Mouse (Mus musculus) megakaryocyte, embryonic 14.5 days (primary cell): ENCODE results near the gene Atp11c. TPM values are rescaled to one million over a fixed set of nuclear protein-coding genes. Genes with fewer than 3 reads are reported as not detected.

ENCODE experiments used
- H3K27me3 ChIP-seq: replicated peaks from 2 replicates; pipeline ENCODE3; 2012; ENCODE audit warnings: inconsistent platforms
- H3K36me3 ChIP-seq: replicated peaks from 2 replicates; pipeline ENCODE3; 2012; ENCODE audit warnings: low read length, inconsistent platforms, mixed read lengths
- H3K4me1 ChIP-seq: 2 replicates; pipeline ENCODE4 v1.6.1; 2012; ENCODE audit warnings: inconsistent platforms
- H3K4me3 ChIP-seq: replicated peaks from 2 replicates; pipeline ENCODE3; 2012; ENCODE audit warnings: moderate library complexity, mild to moderate bottlenecking, inconsistent platforms
- H3K9me3 ChIP-seq: 2 replicates; pipeline ENCODE4 v1.6.1; 2012; ENCODE audit warnings: inconsistent platforms
- FLI1 ChIP-seq: IDR thresholded peaks from 2 replicates; pipeline ENCODE4 v1.6.1; 2012; ENCODE audit warnings: low read length, inconsistent platforms, mixed read lengths
- GATA1 ChIP-seq: IDR thresholded peaks from 3 replicates; pipeline ENCODE4 v1.6.1; 2012; ENCODE audit warnings: mixed read lengths, low read length, inconsistent platforms, borderline replicate concordance
- polyA plus RNA-seq: library from polyadenylated mRNA; stranded (reverse); fragments of >175 nt; gene quantifications from 2 replicates; pipeline ENCODE4 v1.2.3, GENCODE M21; 2012; ENCODE audit warnings: low replicate concordance; ENCODE audit not compliant: insufficient read depth

Gene Atp11c
- polyA plus RNA-seq, result 0.17 and 0.27 TPM in 2 replicates

DNA sequence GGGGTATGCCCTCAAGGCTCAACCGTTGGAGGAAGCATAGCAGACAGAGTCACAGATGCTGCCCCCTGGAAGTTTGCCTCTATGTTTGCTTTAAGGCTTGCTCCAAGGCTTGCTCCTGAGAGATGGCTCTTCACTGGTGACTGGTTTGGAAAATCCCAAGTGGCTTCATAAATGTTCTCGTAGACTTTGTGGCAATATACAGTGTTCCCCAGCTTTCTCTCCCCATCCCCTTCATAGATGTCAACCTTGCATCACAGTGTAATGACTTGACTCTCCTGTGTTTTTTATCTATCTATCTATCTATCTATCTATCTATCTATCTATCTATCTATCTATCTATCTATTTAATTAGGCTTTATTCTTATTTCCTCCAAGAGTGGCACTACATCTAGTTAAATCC, at the start of gene Atp11c:
Atp11c (minus strand) TSS at position 101 of the 400 bp plus-strand sequence.
- no peaks in the 10 kb centered on the region for H3K36me3 ChIP-seq
- no peaks in the 10 kb centered on the region for H3K27me3 ChIP-seq
- H3K4me1 ChIP-seq, result no peaks in the 10 kb centered on the region
- no peak for TF ChIP-seq GATA1
- no peaks in the 10 kb centered on the region for H3K9me3 ChIP-seq
- H3K4me3 ChIP-seq, result no peak within 1 kb of the TSS

DNA sequence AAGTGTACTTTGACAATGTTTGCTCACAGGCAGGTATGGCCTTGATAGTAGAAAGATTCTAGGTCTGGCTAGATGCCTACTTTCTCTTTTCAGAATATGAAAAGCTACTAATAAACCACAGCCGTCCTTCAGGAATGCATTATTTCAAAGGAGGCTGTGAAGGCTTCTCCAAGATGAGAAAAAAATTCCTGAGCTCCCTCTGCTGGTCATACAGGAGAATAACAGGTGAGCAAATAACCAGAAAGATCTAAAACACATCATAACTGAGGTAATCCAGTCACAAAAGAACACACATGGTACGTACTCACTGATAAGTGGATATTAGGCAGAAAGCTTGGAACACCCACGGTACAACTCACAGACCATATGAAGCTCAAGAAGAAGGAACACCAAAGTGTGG, 16.7 kb upstream of the Atp11c start:
- Histone ChIP-seq H3K4me3 (no peak overlapping the region), H3K27me3 (no peaks in the 10 kb centered on the region), H3K4me1 (no peaks in the 10 kb centered on the region), H3K9me3 (no peaks in the 10 kb centered on the region), H3K36me3 (no peaks in the 10 kb centered on the region)
- TF ChIP-seq FLI1 (no peak), GATA1 (no peak)

DNA sequence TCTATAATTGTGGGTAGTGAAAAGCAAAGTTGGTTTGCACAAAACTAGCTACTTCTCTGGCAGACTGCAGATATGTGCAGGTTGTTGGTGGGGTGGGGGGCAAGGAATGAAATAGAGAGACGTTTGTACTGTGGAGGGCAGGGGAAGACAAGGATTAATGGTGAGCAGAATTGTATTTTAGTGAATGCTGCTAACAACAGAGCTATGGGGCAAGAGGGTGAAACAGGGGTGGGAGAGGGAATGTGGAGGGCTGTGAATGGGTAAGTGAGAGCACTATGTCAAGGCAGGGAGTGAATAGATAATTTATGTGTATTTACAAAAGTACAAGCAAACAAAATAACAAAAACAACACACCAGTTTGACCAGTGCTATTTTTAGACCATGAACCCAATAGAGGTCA, 22.0 kb downstream of the Atp11c start:
- TF ChIP-seq GATA1 (no peak), FLI1 (no peak)
- Histone ChIP-seq H3K9me3 (no peaks in the 10 kb centered on the region), H3K4me3 (no peak overlapping the region), H3K4me1 (no peaks in the 10 kb centered on the region), H3K36me3 (no peaks in the 10 kb centered on the region), H3K27me3 (no peaks in the 10 kb centered on the region)

DNA sequence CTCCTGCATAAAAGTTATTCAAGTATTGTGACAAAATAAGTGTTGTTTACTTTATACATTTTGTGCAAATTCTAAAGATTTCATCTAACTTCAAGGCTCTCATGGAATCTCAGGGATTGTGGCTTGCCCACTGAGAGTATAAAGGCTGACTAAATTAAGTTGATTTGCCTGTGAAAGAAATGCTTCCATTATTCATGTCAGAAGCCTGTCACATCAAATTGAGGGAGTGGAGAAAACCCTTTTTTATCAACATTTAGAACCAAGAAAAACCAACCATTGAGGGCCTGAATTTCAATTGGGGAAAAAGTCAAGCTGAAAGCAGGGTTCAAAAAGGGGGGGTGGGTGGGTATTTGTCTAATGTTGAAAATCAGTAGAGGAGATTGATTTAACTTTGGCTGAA, 23.5 kb downstream of the Atp11c start:
- Histone ChIP-seq H3K27me3 (peaks cover 2% of the 10 kb centered on the region), H3K9me3 (no peaks in the 10 kb centered on the region), H3K4me1 (no peaks in the 10 kb centered on the region), H3K4me3 (no peak overlapping the region), H3K36me3 (no peaks in the 10 kb centered on the region)
- no peak for TF ChIP-seq GATA1

DNA sequence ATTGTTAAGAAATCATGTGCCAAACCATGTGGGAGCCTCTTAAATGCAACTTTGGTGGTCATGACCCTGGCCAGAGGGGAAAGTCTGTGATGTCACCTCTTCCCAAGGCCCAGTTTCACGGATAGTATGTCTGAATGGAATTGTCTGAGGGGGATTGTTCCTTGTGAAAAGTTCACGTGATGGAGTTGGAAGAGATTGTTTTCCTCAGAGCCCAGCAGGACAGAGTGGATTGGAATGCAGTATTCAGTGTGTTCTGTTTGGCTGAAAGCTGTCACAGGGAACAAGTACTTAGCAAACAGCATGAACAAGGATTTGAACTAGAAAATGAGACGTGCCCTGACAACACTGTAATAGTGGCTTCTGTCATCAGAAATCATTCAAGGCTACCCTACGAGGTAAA, 37.3 kb downstream of the Atp11c start:
- Histone ChIP-seq H3K9me3 (no peaks in the 10 kb centered on the region), H3K4me1 (no peaks in the 10 kb centered on the region), H3K4me3 (no peak overlapping the region), H3K36me3 (no peaks in the 10 kb centered on the region), H3K27me3 (peaks cover 2% of the 10 kb centered on the region)
- no peak for TF ChIP-seq GATA1
- no peak for TF ChIP-seq FLI1

DNA sequence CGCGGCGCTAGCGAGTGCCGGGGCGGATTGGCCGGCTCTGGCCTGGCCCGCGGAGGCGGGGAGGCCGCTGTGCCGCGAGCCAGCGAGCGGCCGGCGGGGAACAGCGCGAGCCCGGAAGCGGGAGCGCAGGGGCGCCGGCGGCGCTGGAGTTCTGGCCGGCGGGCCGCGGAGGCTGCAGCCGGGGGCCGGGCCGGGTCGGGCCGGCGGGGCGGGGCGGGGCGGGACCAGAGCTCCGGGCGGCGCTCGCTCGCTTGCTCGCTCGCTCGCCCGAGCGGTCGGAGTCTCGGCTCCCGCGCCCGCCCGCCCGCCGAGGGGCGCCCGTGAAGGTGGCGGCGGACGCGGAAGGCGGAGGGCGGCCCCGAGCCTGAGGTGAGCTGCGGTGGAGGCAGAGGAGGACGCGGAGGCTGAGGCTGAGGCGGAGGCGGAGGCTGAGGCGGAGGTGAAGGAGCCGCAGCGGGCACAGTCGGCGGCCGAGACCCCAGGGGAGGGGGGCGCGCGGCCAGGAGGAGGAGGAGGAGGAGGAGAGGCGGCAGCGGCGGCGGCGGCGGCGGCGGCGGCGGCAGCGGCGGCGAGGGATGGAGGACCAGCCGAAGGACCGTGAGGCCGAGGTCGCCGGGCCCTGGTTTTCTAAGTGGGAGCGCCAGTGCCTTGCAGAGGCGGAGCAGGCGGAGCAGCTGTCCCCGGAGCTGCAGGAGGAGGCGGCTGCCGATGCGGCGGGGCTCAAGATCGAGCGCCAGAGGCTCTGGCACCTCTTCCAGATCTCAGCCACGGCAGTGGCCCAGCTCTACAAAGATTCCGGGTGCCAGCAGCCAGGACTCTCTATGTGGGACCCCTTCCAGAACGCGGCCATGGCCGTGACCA, 44.8 kb downstream of the Atp11c start:
- peaks cover 13% of the 10 kb centered on the region for H3K9me3 ChIP-seq
- H3K4me3 ChIP-seq, result peak overlapping the region; percentile 91
- TF ChIP-seq GATA1, result no peak
- TF ChIP-seq FLI1, result no peak
- H3K4me1 ChIP-seq, result 0 out of 2 replicates have a peak, but pooled peaks cover 3% of the 10 kb centered on the region
- peaks cover 39% of the 10 kb centered on the region for H3K27me3 ChIP-seq
- H3K36me3 ChIP-seq, result no peaks in the 10 kb centered on the region

DNA sequence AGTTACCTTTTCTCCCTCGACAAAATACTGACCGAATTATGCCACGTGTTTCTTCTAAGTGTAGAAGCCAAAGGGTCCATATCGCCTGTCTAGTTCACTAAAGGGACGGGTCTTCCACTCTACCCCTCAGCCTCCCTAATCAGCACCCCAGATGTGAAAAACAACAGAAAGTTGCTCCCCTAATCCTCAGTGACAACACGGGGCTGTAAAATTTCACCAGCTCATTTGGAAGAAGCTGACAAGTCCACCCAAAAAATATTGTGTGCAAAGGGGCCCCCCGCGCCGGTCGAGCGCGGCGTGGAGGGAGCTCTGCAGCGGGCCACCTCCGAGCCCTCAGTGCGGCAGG, 45.4 kb downstream of the Atp11c start:
- H3K36me3 ChIP-seq, result no peaks in the 10 kb centered on the region
- H3K9me3 ChIP-seq, result peaks cover 13% of the 10 kb centered on the region
- peaks cover 39% of the 10 kb centered on the region for H3K27me3 ChIP-seq
- H3K4me1 ChIP-seq, result 0 out of 2 replicates have a peak, but pooled peaks cover 3% of the 10 kb centered on the region
- peak overlapping the region; percentile 91 for H3K4me3 ChIP-seq
- TF ChIP-seq GATA1, result no peak
- TF ChIP-seq FLI1, result no peak

DNA sequence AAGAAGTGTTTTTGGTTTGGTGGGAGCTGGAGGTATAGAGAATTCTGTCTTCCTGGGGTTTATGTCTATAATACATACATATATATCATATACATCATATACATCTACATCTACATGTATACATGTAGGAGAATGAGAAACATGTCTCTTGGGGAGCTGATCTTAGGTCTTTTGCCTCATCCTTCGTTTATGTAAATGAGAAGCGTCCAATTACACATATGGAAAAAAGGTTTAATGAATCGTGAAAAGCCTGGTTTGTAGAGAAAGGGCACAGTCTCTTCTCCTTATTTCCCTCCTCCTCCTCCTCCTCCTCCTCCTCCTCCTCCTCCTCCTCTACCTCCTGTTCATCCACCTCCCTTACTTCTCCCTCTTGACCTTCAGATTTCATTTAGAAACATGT, 46.6 kb downstream of the Atp11c start:
- Histone ChIP-seq H3K4me3 (no peak overlapping the region), H3K9me3 (peaks cover 13% of the 10 kb centered on the region), H3K4me1 (0 out of 2 replicates have a peak, but pooled peaks cover 3% of the 10 kb centered on the region), H3K36me3 (no peaks in the 10 kb centered on the region), H3K27me3 (peaks cover 37% of the 10 kb centered on the region)
- TF ChIP-seq FLI1 (no peak), GATA1 (no peak)

DNA sequence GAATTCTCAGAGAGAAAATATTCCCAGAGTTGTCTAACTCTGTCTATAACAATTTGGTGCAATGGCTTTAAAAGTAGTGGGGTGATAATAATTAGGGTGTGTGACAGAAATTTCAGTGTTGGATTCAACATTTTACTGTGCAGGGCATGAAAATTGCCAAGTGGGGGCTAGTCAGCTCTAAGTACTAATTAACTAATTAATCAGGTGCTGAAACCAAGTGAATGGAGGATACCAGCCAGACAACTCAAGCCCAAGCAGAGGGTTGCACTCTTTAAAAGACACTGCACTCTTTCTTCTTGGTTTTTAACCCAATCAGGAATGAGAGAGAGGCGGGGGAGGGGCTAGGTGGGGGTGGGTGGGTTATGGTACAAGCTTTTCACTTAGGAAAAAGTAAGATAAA, 47.1 kb downstream of the Atp11c start:
- Histone ChIP-seq H3K4me1 (0 out of 2 replicates have a peak, but pooled peaks cover 3% of the 10 kb centered on the region), H3K27me3 (peaks cover 37% of the 10 kb centered on the region), H3K9me3 (peaks cover 13% of the 10 kb centered on the region), H3K4me3 (no peak overlapping the region), H3K36me3 (no peaks in the 10 kb centered on the region)
- TF ChIP-seq FLI1 (no peak), GATA1 (no peak)

DNA sequence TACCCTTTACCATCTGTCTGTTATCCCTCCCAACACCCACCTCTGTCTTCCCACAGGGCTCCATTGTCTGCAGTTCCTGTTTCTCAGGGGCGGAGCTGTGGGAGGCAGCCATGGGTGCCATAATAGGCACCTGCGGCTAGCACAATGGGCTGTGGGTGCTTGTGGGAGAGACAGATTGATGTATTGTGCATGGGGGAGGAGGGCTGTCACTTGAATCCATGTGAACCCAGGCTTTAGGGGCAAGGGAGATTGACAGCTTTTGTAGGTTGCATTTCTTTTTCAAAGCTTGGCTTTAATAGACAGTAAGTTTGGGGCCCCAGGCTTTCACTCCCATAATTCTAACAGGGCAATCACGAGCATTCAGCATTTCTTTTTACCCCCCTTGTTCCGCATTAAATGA, 48.4 kb downstream of the Atp11c start:
- peaks cover 27% of the 10 kb centered on the region for H3K27me3 ChIP-seq
- H3K36me3 ChIP-seq, result no peaks in the 10 kb centered on the region
- 0 out of 2 replicates have a peak, but pooled peaks cover 3% of the 10 kb centered on the region for H3K4me1 ChIP-seq
- peaks cover 13% of the 10 kb centered on the region for H3K9me3 ChIP-seq
- no peak overlapping the region for H3K4me3 ChIP-seq
- TF ChIP-seq FLI1 (no peak), GATA1 (no peak)

DNA sequence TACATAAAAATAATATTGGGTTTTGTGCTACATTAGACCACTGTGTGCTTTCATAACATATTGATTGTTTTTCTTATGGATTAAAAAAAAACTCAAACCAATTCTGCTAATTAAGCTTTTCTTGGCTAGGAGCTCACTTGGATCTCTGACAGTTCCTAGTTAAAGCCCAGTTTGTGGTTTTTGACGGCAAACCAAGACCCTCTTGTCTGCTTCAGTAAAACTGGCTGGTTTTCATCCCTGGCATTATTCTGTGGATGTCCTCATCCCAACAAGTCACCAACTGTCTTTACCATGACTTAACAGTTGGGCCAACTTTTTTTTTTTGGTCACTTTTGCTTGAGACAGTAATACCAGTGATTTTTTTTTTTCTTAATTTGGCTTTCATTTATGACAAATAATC, 49.6 kb downstream of the Atp11c start:
- Histone ChIP-seq H3K4me3 (no peak overlapping the region), H3K36me3 (no peaks in the 10 kb centered on the region), H3K27me3 (peaks cover 18% of the 10 kb centered on the region), H3K4me1 (0 out of 2 replicates have a peak, but pooled peaks cover 3% of the 10 kb centered on the region), H3K9me3 (0 out of 2 replicates have a peak, but pooled peaks cover 6% of the 10 kb centered on the region)
- TF ChIP-seq GATA1 (no peak), FLI1 (no peak)
